Mouse (Mus musculus) adrenal gland, adult 8-10 months (tissue): ENCODE measurements around the gene Cpne5. TPM values are rescaled to one million over a fixed set of nuclear protein-coding genes. Genes with fewer than 3 reads are reported as not detected.

Experiments used
- DNase-seq: peaks from one replicate; pipeline ENCODE4 v3.0.0; 2022
- total RNA-seq, 4 experiments: library from RNA; stranded (reverse); gene quantifications; 2 replicates each; pipeline ENCODE4 v1.2.4; 2022

Cpne5 gene
- total RNA-seq, 4 experiments from 2014 or later: 0.22 to 0.52 (median 0.37) TPM

DNA sequence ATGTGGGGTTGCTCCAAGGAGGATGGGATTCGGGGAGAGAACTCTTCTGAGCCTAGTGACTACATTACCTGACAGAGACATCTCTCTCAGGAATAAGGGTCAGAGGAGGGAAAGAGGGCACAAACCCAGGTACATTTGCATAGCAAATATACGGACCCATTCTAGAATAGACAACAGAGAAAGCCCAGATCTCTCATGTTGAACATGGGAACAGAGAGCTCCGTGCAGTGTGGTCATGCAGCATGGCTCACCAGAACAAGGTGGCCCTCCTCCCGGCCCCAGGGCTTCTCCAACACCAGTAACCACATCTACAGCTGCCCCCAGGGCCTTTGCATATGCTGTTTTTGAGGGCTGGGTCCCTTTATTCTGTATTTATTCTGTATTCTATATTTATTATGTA, 69.5 kb downstream of the Cpne5 start:
- no peak for DNase-seq

DNA sequence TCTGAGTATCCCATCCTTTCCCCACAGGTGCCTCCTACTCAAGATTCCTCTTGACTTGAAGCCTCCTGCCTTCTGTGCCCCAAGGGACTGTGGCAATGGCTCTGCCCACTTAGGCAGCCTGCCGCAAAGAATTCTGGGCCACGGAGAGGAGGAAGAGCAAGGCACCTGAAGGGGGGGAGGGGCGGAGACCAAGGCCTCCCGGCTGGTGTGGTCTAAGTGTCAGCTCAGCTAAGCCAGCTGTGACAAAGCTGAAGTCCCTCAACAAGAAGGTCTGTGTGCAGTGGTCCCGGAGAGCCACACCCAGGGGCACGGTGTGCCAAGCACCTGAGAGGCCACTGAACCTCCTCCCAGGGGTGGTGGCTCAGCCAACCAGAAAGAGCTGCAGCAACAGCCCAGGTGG, 70.6 kb downstream of the Cpne5 start:
- no peak for DNase-seq

DNA sequence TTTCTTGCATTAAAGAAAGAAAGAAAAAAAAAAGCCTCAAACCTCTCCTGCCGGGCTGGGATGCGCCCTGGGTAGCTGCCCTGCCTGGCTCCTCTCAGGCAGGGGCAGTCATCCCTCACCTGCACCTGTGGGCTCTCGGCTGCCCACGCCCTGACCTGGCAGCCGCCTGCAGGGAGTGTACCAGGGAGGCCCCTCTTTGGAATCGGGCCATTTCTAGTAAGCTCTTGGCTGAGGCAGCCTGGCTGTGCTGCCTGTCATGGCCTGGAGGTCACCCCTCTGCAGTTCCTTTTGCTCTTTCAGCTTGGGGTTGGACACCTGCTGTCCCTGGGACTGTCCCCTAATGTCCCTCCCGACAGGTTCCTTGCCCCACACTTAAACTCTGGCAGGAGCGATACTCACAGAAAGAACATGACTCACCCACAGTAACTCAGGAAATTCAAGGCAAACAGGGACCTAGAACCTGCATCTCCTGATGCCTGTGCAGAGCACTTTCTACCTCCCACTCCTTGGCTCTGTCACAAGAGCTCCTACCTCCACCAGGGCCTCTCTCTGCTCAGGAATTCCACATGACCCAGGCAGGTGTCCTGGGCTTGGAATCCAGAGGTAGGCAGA, 71.9 kb downstream of the Cpne5 start:
- no peak for DNase-seq

DNA sequence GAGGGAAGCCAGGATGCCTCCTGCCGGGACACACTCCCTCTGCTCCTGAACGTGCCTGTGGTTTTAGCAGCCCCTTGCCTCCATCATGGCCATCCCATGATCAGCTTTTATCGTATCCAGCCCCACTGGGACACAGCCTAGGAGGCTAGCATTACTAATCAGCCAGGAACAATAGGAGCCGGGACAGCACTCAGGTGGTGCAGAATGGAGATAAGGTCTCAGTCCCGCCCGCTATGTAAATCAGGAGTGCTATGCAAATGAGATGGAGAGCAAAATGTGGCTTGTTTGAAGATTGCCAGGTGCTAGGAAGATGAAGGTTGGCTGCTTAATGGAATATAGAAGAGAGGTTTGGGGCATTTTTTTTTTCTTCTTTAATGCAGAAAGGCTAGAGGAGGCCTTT, 72.5 kb downstream of the Cpne5 start:
- DNase-seq: no peak

DNA sequence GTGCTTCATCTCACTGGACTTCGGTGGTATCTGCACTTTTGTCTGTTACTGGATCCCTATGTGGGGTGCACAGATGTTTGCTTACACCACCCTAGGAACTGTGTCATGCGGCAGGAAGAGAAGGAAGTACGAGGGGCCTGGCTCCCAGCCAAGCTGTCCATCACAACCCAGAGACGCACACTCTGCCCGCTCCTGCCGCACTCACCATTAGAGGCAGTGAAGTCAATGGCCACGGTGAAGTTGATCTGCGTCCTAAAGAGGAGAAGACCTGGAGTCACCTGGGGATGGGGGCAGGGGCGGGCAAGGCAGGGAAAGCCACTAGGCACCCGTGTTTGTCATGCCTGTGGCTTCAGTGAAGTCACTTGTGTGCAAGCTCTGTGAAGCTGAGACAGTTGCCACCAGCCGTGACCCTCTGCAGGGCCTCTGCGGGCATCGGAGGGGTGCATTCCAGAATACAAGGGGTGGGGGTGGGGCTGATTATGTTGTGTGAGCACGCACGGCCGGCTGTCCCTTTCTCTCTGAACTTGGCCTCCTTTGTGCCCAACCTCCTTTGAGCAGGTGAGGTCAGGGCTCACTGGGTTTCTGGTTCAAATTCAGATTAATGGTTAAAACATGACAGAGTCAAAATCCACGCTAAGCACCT, 73.4 kb downstream of the Cpne5 start:
- no peak for DNase-seq

DNA sequence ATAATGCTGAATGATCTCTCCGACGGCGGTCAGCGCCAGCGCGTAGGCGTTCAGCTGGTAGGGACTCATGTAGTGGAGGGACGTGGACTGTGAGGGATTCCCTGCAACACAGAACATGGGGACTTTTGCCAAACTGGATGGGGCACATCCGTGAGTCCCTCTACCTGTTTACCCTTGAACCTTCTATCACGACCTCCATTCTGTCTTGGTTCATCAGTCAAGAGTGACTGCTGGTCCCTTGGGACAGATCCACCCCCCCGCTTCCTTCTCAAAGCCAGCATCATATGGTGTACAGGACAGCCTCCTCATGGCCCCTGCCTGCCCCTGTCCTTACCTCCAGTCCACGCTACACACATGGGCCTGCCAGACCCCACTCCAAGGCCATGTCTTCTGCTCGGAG, 75.6 kb downstream of the Cpne5 start:
- DNase-seq: no peak

DNA sequence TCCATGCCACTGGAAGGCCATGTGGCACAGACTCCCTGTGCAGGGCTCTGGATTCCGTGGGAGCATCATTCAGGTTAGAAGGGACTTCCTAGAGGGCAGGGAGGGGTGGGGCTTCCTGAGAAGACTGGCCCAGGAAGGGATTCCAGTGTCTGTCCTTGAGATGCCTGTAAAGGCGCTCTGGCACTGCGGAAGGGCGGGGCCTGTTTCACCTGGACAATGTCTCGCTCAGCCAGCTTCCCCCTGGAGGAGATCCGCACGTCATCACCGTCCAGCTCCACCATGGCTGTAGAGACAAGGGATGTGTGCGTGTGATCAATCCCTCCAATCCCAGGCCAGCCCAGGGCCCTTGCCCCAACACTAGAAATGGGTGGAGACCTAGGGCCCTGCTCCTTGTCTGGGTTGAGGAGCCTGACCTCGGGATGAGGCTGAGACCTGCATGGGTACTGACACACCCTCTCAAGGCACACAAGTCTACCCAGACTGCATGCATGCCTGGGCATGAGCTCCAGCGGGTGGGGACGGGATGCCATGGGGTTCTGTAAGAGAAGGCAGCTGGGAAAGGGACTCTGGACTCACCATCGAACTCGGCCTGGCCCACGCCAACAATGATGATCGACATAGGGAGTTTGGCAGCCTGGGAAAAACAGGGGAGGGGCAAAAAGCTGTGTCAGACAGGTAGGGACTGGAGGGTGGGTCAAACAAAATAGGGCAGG, 78.1 kb downstream of the Cpne5 start:
- no peak for DNase-seq

DNA sequence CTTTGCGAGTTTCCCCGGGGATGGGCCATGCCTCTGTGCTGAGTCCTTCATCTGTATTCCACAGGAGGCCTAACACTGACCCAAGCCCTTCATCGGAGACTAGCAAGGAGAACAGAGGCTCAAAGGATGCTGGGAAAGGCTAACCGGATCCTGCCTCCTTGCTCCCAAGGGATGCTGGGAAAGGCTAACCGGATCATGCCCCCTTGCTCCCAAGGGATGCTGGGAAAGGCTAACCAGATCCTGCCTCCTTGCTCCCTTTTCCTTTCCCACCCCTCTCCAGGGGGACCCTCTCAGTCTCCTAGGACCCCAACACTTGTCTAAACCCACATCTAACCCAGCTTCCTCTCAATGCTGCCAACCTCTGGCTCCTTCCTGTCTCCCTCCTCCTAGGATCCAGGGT, 78.6 kb downstream of the Cpne5 start:
- DNase-seq: no peak

DNA sequence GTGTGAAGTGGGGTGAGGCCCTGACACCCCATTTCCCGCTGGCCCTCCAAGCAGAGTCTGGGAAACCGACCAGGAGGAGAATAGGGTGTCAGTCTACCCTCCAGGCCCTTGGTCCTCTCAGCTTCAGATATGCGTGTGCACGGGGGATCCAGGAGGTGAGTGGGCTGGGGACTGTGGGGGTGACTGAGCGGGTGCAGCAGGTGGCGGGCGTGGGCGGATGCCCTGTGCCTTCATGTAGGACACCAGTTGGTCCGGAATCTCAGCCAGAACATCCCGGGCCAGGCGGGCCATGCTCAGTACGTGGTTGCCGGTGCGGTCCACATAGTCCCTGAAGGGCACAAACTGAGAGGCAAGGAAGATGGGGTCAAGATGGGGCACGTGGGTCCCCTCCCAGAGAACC, 79.1 kb downstream of the Cpne5 start:
- no peak for DNase-seq

DNA sequence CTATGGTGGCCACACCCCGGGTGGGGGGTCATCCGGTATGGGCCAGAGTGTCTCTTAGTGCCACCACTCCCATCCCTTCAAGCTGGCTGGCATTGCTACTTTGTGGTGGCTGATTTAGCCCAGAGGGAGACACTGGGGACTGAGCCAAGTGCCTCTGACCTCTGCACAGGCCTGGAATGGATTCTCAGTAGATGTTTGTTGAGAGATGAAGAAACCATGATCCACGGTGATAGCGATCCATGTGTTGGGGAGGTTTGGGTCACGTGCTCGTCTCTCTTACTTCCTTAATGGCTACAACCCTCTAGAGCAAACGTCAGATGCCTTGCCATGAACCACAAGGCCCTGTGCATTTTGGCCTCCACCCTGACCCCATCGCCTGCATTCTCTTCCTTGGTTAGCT, 81.1 kb downstream of the Cpne5 start:
- no peak for DNase-seq

DNA sequence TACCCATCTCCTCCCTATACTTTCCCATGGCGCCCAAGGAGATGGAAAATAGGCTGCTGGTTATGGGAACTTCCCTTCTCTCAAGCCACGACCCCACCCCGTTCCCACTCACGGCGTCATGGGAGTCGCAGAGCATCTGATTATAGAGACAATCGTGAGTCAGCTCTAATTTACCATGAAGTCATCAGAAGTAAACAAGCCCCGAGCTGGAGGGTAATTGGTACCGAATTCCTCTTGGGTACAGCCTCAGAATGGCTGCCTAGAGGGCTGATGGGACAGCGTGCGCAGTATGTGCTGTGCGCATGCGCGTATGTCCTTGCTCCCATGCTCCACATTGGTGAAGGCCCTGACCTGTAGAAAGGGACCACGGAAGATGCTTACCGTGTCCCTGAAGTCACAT, 81.6 kb downstream of the Cpne5 start:
- no peak for DNase-seq

DNA sequence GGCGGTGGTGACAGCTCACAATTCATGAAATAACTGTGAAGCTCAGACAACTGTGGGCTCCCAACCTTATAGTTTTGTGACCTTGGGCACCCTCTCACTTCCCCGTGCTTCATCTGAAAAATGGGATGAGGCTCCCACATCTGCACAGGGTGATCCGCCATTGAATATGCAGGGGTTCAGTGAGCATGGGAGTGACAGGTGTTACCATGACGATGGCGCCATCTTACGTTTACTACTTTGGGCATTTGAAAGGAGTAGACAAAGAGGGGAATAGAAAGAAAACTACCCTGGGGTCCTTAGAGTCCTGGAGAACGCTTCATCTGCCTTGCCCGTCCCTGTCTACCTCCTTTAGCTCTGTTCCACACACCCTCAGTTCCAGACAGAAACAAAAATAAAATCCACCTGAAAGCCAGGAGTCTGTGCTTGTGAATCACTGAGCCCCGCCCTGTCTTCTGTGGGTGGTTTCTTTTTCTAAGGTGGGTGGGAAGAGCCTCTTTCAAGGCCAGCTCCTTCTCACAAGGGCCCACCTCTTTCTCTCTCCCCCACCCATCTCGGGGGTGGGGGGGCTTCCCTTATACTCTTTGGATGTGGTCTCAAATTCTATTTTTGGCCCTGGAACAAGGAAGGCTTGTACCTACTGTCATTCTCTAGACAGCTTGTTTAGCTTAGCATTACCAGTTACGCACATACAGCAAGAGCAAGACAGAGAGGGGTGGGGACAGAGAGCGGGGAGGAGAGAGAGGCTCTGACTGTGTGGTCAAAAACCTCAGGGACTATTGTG, 82.4 kb downstream of the Cpne5 start:
- DNase-seq: no peak

DNA sequence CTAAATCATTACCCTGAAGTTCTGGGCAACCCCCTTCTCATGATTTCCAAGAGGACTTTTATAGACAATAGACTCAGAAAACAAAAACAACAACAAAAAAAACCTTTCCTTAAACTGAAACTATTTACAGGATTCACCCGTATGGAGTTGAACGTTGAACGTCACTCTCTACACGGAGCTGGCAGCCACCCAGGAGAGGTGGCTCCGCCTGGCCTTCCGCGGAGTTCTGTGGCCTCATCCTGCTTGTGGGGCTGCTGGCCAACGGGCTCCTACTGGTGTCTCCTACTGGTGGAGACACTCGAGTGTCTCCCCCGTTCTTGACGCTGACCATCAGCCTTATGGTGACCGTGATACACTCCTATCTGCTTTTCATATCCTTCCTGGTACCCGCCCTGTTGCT, 83.7 kb downstream of the Cpne5 start:
- DNase-seq: no peak

DNA sequence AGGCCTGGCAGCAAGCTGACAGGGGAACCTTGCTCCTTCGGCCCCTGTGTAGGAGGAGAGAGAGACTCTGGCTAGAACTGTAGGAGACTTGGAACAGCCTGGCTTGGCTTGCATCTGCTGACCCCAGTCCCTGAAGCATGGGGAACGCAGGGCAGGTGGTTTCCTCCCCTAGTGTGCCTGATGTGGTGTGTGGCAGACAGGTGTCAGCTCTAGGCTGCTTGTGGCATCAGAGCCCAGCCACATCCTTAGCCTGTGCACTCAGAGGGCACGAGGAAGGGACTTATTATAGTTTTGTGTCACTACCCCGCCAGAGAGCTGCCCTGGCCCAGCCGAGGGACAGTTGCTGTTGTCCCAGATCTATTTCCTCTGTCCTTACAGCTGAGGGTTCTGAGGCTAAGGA, 85.4 kb downstream of the Cpne5 start:
- no peak for DNase-seq

DNA sequence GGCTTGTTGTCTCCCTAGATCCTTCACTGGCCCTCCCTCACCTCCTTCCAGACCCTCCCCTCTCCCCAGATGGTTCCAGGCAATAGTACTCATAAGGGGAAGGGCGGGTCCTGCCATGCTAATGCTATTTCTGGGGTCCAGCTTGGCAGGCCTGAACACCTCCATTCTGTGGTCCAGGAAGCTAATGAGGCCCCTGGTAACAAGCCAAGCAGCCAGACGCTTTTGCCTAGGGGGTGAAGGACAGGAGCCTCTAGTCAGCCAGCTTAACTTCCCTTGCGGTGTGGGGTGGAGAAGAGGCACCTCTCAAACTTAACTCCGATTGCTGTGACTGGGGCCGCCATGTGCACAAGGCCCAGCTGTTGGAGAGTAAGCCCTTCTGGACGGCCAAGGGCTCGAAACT, 88.2 kb downstream of the Cpne5 start:
- no peak for DNase-seq

DNA sequence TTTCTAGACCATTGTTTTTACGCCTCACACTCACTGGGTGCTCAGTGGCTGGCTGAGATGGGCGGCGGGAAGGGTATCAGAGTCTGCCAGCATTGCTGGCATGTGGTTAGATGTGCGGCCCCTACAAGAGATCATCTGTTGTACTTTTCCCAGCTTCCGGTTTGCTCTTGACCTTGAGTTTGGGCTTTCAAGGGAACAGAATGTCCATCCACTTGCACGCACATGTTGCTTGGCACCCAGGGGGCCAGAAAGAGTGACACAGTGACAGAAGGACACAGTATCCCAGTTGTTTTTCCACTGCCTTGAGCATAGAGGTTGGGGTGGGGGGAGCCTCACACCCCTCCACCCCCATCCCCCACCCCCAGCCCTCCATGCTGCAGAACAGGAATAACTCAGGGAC, 90.2 kb downstream of the Cpne5 start:
- no peak for DNase-seq

DNA sequence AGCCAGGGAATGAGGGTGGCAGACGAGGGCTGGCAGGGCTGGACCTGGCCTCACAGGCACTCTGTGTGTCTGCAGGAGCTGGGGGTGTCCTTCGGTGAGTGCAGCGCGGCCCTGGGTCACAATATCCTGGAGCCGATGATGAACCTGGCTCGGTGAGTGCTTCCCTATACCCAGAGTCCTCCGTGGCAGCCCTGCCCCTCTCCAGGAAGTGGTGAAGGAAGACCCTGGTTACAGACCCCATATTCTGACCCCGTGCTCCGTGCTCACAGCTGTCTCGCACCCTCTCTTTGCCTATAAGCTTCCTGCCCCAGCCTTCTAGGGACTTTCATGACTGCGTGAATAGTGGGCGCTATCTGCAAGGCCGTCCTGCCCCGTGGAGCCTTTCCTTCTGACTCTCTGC, 90.7 kb downstream of the Cpne5 start:
- DNase-seq: no peak

DNA sequence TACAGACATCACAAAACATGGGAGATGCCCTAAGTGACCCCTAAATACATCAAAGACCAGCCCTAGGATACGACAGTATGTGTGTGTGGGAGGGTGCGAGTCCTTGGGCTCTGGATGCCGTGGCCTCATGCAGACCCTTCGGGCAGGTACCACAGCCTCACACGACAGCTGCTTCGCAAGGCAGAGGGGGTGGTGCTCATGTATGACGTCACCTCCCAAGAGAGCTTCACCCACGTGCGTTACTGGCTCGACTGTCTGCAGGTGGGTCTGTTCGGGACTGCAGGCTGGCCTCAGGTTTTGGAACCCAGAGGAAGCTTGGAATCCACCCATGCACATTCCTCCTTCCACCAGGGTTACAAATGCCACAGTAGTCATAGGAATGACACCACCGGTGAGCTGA, 92.9 kb downstream of the Cpne5 start:
- no peak for DNase-seq

DNA sequence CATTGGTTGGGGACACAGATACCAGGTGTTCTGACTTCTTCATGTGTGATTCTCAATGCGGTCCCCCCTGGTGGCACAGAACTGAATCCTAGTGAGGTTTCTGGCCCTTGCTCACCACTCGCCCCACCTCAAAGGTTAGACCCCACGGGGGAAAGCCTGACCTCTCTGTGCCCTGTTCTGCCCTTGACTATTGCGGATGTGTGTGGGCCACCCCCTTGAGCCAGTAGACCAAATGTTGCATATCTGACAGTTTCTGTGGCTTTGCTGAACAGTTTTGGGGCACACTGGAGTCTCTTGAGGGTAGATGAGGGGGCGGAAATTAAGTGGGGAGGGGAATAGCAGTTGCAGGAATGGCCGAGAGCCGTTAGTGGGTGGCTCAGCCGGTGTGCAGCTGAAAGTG, 94.7 kb downstream of the Cpne5 start:
- no peak for DNase-seq

DNA sequence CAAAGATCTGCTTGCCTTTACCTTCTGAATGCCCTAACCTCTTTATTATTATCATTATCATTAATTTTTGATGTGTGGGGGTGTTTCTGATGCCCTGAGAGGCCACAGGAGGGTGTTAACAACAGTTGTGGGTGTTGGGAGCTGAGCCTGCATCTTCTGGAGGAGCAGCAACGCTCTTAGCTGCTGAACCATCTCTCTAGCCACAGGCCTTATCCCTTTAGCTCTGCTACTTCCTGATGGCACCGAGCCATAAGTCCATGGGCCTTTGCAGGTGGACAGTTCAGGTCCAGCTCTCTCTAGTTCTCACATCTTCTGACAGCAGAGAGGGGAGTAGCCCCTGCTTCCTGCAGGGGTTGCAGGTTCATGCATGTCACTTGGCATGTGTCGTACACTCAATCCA, 96.4 kb downstream of the Cpne5 start:
- DNase-seq: no peak

DNA sequence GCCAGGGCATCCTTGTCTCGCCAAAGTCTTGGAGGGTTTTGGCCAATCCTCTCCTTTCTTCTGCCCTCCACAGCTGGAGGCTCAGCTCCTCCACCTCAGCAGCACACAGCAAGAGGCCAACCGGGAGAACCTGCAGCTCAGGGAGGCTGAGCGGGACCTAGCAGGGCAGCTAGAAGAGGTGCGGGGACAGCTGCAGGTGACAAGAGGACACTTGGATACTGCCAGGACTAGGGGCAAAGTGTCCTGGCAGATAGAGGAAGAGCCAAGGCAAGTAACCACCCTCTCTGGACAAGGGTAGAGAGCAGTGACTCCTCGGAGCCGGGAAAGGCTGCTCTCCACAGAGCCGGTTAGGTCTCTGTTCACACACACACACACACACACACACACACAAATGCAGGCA, 100.1 kb downstream of the Cpne5 start:
- DNase-seq: no peak

DNA sequence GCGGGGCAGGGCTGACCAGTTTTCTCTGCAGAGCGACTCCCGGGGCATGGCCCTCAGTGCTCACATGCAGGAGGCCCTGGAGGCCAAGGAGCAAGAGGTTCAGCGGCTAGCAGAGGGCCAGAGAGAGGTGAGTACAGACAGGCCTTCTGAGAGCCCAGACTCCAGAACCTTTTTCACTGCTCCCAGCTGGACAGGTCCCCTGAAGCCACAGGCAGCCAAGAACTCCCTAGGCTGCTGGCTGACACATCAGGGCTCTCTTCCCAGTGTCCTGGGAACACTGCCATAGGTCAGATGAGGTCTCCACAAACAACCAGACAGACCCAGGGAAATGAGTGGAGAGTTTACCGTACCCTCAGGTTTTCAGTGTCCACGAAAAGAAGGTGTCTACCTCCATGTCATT, 101.7 kb downstream of the Cpne5 start:
- peak; percentile 56 for DNase-seq

DNA sequence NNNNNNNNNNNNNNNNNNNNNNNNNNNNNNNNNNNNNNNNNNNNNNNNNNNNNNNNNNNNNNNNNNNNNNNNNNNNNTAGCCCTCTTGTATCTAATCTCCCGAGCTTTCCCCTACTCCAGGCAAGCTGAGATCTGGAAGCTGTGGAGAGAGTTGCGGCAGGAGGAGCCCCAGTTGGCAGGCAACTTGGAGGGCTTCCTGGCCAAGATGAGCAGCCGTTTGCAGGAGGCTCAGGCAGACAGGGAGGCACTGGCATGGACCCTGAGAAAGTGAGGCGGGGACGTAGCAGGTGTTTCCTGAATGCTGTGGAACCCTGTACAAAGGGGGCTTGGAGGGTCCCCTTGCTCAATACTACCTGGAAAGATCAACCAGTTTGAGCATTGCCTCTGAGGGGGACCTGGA, 102.9 kb downstream of the Cpne5 start:
- DNase-seq: no peak

DNA sequence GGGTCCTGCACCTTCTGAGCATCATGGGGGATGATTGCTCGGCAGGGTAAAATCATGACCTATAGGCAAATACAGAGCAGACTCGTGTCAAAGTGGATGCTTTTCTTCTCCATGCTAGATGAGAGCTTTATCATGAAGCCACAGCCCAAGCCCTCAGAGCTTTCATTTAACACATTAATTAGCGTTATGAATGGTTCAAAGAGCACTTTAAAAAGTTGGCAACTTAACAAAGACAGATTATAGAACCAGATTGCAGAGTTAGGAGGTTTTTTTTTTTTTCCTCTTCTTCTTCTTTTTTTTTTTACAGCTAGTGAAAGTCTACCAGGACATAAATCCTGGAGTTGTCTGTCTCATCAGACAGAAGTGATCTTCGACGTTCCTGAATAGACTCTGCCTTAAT, 108.6 kb downstream of the Cpne5 start:
- DNase-seq: no peak
